Mouse (Mus musculus) embryo, embryonic 10.5 days (tissue): ENCODE measurements at regions not wholly inside any gene's neighbourhood (a gene's known extent, or its start where the extent isn't known, plus 50 kb on each side); places are given as distances from the start of the nearest gene placed in this dataset.

Source experiments
- DNase-seq: peaks from one replicate; pipeline ENCODE4 v3.0.0-alpha.2; 2015; ENCODE audit warnings: low spot score

DNA sequence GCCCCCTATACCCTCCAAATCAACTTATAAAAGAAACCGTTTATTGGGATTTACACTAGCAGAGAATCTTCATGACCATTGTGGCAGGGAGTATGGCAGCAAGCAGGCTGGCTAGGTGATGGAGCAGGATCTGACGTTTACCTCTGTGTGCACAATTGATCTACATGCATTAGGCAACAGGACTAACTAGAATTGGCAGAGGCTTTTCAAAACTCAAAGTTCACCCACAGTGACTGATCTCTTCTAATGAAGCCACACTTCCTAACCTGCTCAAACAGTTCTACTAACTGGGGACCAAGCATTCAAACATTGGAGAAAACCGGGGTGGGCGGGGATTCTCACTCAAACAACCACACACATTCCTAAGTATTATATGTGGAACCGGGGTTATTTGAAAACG lies 1382.9 kb upstream of the Tenm2 start:
- no peak for DNase-seq

DNA sequence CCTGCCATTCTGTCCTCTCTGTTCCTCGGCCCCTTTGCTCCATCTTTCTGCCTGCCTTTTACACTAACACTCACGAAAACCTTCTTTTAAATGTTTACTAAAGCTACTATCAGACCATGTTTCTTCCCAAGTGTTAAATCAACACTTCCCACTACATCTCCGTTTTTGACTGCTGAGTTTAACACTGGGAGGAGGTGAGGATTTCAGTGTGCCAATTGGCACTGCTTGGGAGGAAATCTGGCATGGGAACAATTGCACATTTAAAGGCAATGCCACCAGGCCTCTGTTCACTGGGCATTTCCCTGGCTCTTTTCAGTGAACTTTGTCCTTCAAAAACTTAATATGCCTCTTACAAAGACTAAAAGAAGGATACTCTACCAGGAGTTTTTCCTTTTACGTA lies 1365.2 kb upstream of the Tenm2 start:
- no peak for DNase-seq

DNA sequence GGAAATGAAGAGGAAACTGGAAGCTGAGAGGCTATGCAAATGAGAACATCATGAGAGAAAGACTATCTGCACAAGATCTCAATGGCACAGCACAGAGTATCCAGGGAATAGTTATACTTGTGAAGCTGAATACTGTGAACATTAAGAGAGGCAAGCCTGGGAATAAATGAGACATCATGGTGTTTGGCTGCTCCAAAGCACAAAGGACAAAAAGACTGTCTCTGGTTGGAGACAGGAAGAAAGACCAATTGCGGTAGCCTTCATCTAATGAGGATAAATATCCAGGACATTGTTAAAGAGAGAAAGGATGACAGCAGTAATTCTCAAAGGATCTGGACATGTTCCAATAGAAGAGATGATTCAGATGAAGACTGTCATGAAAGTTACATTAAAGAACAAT lies 1332.8 kb upstream of the Tenm2 start:
- DNase-seq: no peak

DNA sequence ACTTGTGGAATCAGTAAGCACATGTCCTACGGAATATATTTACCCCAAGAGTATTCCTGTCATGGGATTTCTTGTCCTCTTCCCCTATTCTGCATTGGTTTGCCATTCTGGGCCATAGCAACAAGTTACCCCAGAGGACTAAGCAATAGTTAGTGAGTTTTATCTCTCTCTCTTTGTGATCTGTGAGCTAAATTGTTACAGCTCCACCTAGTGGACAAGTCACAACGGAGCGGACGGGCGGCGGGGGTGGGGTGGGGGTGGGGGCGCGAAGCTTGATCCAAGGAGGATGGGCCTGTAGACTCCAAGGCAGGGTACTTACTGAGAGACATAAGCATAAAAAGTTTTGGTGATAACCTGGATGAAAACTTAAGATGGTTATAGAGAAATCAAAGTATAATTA lies 1308.1 kb upstream of the Tenm2 start:
- peak; percentile 63 for DNase-seq

DNA sequence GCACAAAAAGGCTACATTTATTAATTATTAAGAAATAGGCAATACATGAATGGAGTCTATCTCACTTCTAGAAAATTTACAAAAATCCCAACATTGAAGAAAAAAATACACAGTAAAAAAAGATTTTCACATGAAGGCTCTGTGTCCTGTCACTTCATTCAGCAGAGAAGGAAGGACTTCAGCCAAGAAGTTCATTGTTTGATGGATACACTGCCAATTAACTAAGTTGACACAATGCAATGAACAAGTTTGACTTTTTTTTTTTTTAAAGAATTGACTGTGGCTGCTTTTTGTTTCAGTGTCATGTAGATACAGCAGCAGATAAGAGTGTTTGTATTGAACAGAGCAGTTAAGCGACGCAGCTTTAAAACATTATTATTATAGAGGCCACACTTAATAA lies 1304.3 kb upstream of the Tenm2 start:
- DNase-seq: no peak

DNA sequence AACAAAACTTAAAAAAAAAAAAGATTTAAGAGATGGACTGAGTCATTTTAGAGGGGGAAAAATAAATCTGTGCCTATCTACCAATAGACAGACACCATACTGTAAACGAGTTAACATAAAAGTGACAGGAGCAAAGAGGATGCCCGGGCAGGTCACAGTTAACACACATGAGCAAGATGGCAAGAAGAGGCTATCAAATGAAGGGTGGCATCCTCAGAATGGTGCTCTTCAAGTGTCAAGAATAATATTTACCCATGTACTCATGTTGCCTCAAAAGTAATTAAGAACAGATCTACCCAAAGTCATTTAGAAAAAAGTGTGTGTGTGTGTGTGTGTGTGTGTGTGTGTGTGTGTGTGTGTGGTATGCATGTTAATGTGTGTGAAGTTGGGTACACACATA lies 1296.5 kb upstream of the Tenm2 start:
- no peak for DNase-seq

DNA sequence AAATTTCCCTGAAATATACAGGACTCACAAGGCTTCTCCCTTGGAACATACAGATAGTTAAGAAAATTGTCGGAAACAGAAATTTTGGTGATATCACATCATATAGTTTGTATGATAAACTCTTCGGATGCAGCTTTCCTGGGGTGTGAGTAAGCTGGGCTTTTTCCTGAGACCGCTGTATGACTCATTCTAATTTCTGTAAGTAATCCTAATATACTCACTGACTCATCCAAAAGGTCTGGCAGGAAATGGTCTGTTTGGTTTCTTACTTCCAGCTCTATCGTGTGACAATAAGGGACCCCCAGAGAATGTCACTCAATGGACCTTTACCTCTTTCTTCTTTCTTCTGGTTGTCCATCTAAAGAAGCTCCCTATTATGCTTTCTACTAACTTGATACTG lies 1273.9 kb upstream of the Tenm2 start:
- no peak for DNase-seq

DNA sequence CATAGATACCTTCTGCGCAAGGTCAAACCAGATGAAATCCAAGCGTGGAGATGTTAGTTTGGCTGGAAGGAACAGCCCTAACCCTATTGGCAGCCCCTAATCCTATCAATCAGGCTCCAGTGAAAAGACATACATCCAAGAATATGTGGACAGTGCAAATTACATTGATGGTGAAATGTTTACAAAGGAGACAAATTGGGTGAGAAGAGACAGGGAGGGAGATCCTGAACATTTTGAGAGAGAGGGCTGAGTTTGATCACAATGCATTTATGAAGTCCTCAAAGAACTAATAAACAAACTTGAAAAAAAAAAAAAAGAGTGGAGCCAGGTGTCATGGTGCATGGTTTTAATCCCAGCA lies 1228.5 kb upstream of the Tenm2 start:
- no peak for DNase-seq

DNA sequence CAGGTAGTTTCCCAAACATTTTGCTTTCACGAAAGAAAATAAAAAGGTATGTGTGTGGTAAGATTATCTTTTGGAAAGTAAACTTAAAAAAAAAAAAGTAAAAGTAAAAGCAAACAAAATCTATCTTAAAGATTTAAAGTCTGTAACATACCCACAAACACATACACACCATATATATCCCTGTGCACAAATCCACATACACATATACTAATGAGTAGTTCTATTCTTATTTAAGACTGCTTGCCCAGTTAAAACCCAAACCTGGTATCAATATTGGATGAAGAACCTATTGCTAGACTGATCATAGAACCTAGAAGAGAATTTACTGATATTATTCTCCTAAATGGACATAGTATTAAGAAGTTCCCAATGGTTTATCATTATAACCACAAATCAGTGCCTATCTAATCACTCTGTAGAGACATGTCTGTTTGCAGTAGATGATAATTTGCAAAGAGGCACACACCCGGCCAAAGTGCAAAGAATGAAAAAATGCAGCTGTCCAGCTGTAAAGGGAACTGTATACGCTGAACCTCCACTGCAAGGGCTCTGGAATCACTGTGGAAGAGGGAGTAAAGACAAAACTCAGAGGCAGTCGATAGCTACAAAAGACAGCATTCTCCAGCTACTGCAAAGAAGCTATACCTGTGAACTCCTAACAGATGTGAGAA lies 1227.9 kb upstream of the Tenm2 start:
- DNase-seq: no peak

DNA sequence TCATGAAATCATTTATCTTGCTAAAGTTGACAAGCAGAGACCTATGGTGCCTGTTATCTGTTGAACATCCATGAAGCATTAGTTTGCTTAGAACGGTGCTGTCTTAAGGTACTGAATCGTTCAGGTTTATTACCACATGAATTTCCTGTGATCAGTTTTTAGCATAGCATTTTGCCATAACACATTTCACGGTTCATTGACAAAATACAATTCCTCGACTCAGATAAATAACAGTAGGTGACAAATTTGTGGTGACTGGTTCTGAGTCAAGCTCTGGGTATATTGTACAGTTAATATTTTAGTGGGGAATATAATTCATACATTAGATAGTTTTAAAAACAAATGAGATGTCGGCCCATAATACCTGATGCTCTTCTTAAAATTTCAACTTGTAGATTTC lies 1207.5 kb upstream of the Tenm2 start:
- DNase-seq: no peak

DNA sequence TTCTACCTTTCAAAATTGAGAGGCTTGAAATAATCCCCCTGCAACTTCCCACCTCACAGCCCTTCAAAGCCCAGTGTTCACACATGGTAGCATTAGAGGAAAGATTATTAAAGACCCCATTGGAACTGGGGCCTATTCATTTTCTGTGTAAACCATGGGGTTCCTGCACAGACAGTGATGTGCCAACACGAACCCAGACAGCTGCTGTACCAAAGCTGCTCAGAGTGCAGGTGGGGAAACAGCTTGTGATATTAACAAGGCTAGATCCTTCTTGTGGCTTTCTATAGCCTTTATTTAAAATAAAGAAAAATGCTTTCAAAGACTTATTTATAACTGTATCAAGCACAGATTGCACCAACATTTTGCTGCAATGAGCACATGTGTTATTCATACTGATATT lies 1174.5 kb upstream of the Tenm2 start:
- no peak for DNase-seq

DNA sequence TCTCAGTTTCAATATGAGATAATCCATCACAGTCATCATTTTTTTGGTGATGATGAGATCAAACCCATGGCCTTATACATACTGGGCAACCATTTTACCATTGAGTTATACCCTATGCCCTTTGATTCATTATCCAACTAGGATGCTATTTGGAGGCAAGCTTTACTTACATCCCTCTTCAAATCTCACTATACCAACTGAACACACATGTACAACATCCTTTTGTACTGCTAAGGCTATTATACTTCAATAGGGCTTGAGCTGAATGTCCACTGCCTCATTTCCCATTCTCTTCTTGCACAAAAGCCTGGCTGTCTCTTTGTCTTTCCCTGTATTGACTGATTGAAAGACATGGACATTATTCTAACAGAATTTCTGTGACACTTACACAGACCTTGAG lies 1162.0 kb upstream of the Tenm2 start:
- peak; percentile 37 for DNase-seq

DNA sequence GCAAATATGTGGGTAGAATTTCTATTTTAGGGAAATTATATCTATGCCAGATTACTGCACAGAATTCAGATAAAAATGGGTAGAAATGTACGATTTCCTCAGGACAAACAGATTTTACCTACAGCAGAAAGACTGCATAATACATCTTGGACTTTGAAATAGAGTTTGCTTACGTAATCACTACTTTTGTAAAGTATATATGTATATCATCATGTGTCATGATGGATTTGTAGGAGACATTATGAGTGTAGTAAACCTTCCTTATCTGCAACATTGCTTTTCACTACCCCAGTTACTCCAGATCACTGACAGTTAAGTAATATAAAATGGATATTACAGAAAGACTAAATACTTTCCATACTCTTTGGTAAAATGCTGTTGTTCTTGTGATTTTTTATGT lies 1151.2 kb upstream of the Tenm2 start:
- no peak for DNase-seq

DNA sequence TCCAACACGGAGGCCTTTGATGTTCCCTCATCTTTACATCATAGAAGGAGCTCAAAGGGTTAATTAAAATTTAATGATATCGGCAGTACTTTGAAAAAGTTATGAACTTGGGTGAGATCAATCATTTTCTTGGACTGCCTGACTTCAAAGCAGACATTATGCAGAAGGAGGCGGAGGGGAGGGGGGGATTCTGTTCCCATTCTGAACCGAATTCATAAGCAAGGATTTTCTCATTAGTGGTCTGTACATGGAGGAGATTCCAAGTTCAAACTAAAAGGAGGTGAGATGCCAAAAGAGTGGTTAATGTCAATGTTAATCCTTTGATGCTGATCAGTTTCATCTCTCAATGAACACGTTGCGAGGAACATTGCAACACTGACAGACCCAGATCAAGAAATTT lies 1110.7 kb upstream of the Tenm2 start:
- no peak for DNase-seq

DNA sequence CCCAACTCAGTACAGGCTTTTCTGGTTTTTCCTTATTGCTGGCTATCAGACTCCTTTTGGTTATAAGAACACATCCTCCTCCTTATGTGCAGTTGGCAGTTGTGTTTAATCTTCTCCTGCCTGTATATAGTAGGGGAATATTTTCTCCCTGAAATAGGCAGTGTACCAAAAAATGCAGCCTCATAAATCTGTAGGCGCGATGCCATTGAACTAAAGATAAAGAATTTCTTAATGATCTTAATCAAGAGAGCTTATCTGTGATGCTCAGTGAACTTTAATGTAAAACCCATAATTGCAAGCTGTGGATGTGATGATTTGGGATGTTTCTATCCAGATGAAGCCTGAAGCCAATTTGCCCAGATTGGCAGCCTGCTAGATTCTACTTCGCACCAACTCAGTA lies 1099.6 kb upstream of the Tenm2 start:
- DNase-seq: no peak

DNA sequence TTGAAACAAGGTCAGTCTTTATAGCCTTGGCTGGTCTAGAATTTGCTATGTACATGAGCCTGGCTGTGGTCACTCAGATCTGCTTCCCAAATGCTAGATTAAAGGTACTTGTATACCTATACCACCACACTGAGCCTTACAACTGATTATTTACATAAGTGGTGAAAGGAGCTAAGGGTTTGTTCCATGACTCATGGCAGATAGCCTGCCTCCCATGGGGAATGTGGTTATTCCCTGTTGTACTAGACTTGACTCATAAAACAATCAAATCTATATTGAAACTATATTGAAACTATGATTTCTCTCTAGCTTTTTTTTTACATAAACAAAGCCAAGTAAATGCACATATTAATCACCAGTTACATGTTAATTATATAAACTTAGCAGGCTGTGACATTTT lies 1061.9 kb upstream of the Tenm2 start:
- DNase-seq: no peak

DNA sequence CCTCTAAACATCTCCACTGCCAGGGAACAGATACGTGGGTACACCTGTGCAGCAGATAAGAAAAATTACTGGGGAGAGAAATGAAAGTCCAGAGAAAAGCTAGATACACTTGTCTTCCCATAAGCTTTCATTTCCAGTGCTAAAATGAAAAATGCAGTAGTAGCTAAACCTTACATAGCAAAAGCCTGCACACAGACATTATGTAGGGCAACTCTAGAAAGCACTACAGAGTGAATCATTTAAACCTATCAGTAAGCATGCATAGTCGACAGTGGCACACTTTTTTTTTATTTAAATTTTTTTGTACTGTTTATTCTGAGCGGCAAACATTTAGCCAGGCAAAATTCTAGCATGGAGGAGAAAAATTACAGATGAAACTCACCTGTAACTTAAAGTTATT lies 1055.5 kb upstream of the Tenm2 start:
- no peak for DNase-seq

DNA sequence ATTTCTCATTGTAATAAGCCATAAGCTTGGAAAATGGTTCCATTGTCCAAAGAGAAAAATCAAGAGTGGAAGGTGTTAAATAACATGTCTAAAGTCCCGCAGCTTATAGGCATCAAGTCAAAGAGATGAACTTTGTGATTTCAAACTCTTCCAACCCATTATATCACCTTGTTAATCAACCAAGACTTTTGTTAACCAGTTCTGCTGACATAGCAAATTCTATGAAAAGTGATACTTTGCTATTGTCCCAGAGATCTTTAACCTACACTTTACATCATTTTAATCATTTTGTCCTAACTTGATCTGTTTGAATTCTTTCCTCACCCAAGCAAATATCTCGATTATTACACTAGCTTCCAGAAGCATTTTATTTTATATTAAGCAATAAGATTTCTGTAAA lies 1045.2 kb upstream of the Tenm2 start:
- DNase-seq: no peak
